Mouse (Mus musculus): ENCODE results near the gene Gorasp2. TPM values are rescaled to one million over a fixed set of nuclear protein-coding genes. Genes with fewer than 3 reads are reported as not detected.
A peak's percentile ranks its signal among the peaks of the same experiment; 100 is the strongest.

Gorasp2 gene
- polyA plus RNA-seq, 1 experiment from 2014 or later: 127 TPM

- ATAC-seq (ENCODE audit: low FRiP score): no peak
- no peaks in the 10 kb centered on the region for H3K9me3 ChIP-seq (replicated peaks)
- H3K36me3 ChIP-seq: no peaks in the 10 kb centered on the region
- H3K27ac ChIP-seq (replicated peaks): no peak overlapping the region
- H3K4me2 ChIP-seq: no peak overlapping the region
- 72% methylated on average over 1 of the region's 1 CpGs for WGBS
- no peak overlapping the region for H3K4me3 ChIP-seq (replicated peaks)
- H3K9ac ChIP-seq (replicated peaks): no peak overlapping the region
- H3K4me1 ChIP-seq: peaks cover 22% of the 10 kb centered on the region
- H3K27me3 ChIP-seq (replicated peaks): peaks cover 3% of the 10 kb centered on the region; the same call in 1 of the 2 replicates
Observed at GRCm38 (mm10) chr2:70631321-70631720, 30.1 kb upstream of the Gorasp2 start.

DNA sequence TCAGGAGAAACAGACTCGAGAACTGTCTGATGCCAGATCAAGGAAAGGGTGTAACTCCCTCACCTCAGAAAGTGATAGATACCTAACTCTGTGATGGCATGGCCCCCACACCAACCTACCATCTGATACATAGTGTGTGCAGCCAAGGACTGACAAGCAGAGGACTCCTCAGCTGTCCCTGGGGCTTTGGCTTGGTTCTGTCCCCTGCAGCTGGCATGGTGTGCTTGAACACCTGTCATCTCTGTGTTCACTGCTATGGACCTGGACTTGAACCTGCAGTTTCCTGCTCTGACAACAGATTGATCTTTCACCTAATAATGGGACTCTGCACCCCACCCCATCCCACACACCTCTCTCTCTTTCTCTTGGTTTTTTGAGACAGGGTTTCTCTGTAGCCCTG, 29.0 kb upstream of the Gorasp2 start:
- H3K4me3 ChIP-seq (replicated peaks): no peak overlapping the region
- no peak for ATAC-seq (ENCODE audit: low FRiP score)
- 86% methylated on average over 1 of the region's 1 CpGs for WGBS

DNA sequence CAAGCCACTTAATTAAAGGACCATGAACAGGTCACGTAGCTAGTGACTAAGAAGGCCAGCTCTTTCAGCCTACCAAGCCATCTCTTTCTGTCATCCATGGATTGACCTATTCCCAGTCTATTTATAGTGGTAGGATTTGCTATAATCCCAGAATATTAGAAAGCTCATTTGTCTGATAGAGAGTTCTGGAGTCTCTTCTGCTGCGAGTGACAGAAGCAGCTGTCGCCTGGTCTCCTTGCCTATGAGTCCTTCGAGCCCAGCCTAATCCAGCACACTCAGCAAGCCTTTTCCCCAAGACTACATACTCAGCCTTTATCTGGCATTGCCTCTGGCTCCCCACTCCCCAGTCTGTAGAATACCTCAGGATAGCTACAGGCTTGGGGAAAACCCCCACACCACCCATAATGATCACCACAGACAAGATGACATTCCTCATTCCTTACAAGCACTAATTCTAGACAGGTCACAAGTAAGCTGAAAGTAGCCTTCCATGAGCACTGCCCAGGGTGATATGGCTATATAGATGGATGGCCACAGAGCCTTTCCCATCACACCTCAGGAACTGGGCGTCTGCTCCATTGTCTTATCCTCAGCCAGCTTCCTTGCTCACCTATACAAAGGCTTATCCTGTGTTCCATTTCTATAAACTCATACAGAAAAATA, 27.2 kb upstream of the Gorasp2 start:
- ATAC-seq (ENCODE audit: low FRiP score): no peak
- no peaks in the 10 kb centered on the region for H3K36me3 ChIP-seq
- H3K4me3 ChIP-seq (replicated peaks): no peak overlapping the region
- no peaks in the 10 kb centered on the region for H3K9me3 ChIP-seq (replicated peaks)
- no peak overlapping the region for H3K9ac ChIP-seq (replicated peaks)
- H3K27me3 ChIP-seq (replicated peaks): peaks cover 3% of the 10 kb centered on the region; the same call in 1 of the 2 replicates
- peaks cover 14% of the 10 kb centered on the region for H3K4me1 ChIP-seq
- 88% methylated on average over 5 of the region's 5 CpGs for WGBS
- no peak overlapping the region for H3K4me2 ChIP-seq
- no peak overlapping the region for H3K27ac ChIP-seq (replicated peaks)

More for the DNA sequence above, 29.0 kb upstream of the Gorasp2 start:
- Histone ChIP-seq H3K9ac (replicated peaks) (no peak overlapping the region), H3K9me3 (replicated peaks) (no peaks in the 10 kb centered on the region), H3K4me2 (no peak overlapping the region), H3K27ac (replicated peaks) (no peak overlapping the region), H3K4me1 (peaks cover 22% of the 10 kb centered on the region), H3K27me3 (replicated peaks) (peaks cover 3% of the 10 kb centered on the region; the same call in 1 of the 2 replicates), H3K36me3 (no peaks in the 10 kb centered on the region)

- ATAC-seq (ENCODE audit: low FRiP score): no peak
- no peak overlapping the region for H3K4me3 ChIP-seq (replicated peaks)
- no peaks in the 10 kb centered on the region for H3K9me3 ChIP-seq (replicated peaks)
- no peak overlapping the region for H3K27ac ChIP-seq (replicated peaks)
- H3K4me1 ChIP-seq: peaks cover 22% of the 10 kb centered on the region
- no peak overlapping the region for H3K4me2 ChIP-seq
- H3K27me3 ChIP-seq (replicated peaks): no peaks in the 10 kb centered on the region
- no peaks in the 10 kb centered on the region for H3K36me3 ChIP-seq
- no peak overlapping the region for H3K9ac ChIP-seq (replicated peaks)
Observed at GRCm38 (mm10) chr2:70640968-70641367, 20.4 kb upstream of the Gorasp2 start.

- no peaks in the 10 kb centered on the region for H3K9me3 ChIP-seq (replicated peaks)
- H3K4me3 ChIP-seq (replicated peaks): no peak overlapping the region
- H3K27ac ChIP-seq (replicated peaks): peak overlapping the region; percentile 60
- 17% methylated on average over 16 of the region's 16 CpGs for WGBS
- H3K36me3 ChIP-seq: no peaks in the 10 kb centered on the region
- peak; percentile 33; the same call in 1 of the 2 replicates for ATAC-seq (ENCODE audit: low FRiP score)
- 0 out of 2 replicates have a peak overlapping the region, but pooled peaks have one; percentile 13 for H3K4me2 ChIP-seq
- no peak overlapping the region for H3K9ac ChIP-seq (replicated peaks)
- peaks cover 22% of the 10 kb centered on the region for H3K4me1 ChIP-seq
- no peaks in the 10 kb centered on the region for H3K27me3 ChIP-seq (replicated peaks)
Observed at GRCm38 (mm10) chr2:70642971-70643565, 18.3 kb upstream of the Gorasp2 start.

GRCm38 (mm10) chr2:70645266-70645780, 16.1 kb upstream of the Gorasp2 start:
- Histone ChIP-seq H3K27me3 (replicated peaks) (no peaks in the 10 kb centered on the region), H3K27ac (replicated peaks) (no peak overlapping the region; the same call in 1 of the 2 replicates), H3K9me3 (replicated peaks) (no peaks in the 10 kb centered on the region), H3K9ac (replicated peaks) (no peak overlapping the region), H3K4me3 (replicated peaks) (no peak overlapping the region), H3K4me2 (no peak overlapping the region), H3K36me3 (no peaks in the 10 kb centered on the region), H3K4me1 (peaks cover 22% of the 10 kb centered on the region)
- peak; percentile 70 for ATAC-seq (ENCODE audit: low FRiP score)
- 49% methylated on average over 6 of the region's 6 CpGs for WGBS

DNA sequence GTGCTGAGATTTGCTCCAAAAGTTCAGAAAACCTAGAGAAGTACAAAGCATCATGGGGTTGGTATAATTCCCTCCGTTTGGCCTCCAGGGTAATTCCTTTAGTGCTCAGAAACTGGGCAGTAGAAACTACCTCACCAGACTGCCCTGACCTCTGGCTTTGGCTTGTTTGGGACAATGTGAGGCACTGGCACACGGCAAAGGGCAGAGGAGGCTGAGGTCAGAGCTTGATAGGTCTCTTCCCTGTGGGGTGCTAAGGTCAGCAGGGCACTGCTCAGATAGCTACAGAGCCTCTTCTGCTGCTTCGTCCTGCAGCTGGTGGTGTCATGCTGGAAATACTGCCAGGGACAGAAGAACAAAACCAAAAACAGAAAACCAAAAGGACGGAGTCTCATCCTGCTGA, 13.7 kb upstream of the Gorasp2 start:
- Histone ChIP-seq H3K27me3 (replicated peaks) (no peaks in the 10 kb centered on the region), H3K4me1 (peaks cover 19% of the 10 kb centered on the region), H3K36me3 (no peaks in the 10 kb centered on the region), H3K9me3 (replicated peaks) (no peaks in the 10 kb centered on the region), H3K27ac (replicated peaks) (no peak overlapping the region), H3K9ac (replicated peaks) (no peak overlapping the region), H3K4me2 (no peak overlapping the region), H3K4me3 (replicated peaks) (no peak overlapping the region)
- no peak for ATAC-seq (ENCODE audit: low FRiP score)
- 30% methylated on average over 4 of the region's 4 CpGs for WGBS

- Histone ChIP-seq H3K4me1 (peaks cover 14% of the 10 kb centered on the region), H3K36me3 (no peaks in the 10 kb centered on the region), H3K9ac (replicated peaks) (no peak overlapping the region), H3K27ac (replicated peaks) (no peak overlapping the region), H3K4me2 (no peak overlapping the region), H3K4me3 (replicated peaks) (no peak overlapping the region), H3K27me3 (replicated peaks) (no peaks in the 10 kb centered on the region), H3K9me3 (replicated peaks) (no peaks in the 10 kb centered on the region)
- WGBS: 89% methylated on average over 5 of the region's 5 CpGs
- no peak for ATAC-seq (ENCODE audit: low FRiP score)
Observed at GRCm38 (mm10) chr2:70648271-70648670, 13.1 kb upstream of the Gorasp2 start.

GRCm38 (mm10) chr2:70649471-70649870, 11.9 kb upstream of the Gorasp2 start:
- no peaks in the 10 kb centered on the region for H3K27me3 ChIP-seq (replicated peaks)
- peaks cover 3% of the 10 kb centered on the region; the same call in 1 of the 2 replicates for H3K4me1 ChIP-seq
- H3K4me3 ChIP-seq (replicated peaks): no peak overlapping the region
- no peaks in the 10 kb centered on the region for H3K9me3 ChIP-seq (replicated peaks)
- WGBS: 95% methylated on average over 4 of the region's 4 CpGs
- H3K9ac ChIP-seq (replicated peaks): no peak overlapping the region
- no peak overlapping the region for H3K4me2 ChIP-seq
- no peak for ATAC-seq (ENCODE audit: low FRiP score)
- H3K27ac ChIP-seq (replicated peaks): no peak overlapping the region
- H3K36me3 ChIP-seq: no peaks in the 10 kb centered on the region

- Histone ChIP-seq H3K9ac (replicated peaks) (no peak overlapping the region), H3K9me3 (replicated peaks) (no peaks in the 10 kb centered on the region), H3K36me3 (no peaks in the 10 kb centered on the region), H3K4me3 (replicated peaks) (no peak overlapping the region), H3K27me3 (replicated peaks) (no peaks in the 10 kb centered on the region), H3K27ac (replicated peaks) (no peak overlapping the region), H3K4me1 (no peaks in the 10 kb centered on the region), H3K4me2 (no peak overlapping the region)
- ATAC-seq (ENCODE audit: low FRiP score): no peak
- WGBS: 70% methylated on average over 6 of the region's 6 CpGs
Observed at GRCm38 (mm10) chr2:70651820-70652219, 9.6 kb upstream of the Gorasp2 start.

DNA sequence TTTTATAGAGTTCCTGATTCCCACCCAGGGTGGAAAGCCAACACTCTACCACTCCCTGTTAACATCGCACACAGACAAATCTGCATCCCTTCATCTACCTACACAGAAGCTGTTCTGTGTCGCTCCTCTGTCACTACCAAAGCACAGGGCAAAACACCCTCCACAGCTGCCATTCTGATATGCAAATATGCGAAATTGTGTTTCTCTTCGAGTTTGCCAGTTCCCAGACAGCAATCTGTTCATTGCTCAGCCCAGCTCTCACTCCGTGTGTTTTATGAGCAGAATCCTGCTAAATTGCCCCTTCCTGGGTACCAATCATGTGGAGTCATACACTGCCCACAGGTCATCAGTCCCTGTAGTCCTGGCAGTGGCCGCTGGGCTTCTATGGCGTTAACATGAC, 4.3 kb upstream of the Gorasp2 start:
- no peak overlapping the region for H3K27ac ChIP-seq (replicated peaks)
- ATAC-seq (ENCODE audit: low FRiP score): no peak
- no peaks in the 10 kb centered on the region for H3K36me3 ChIP-seq
- H3K9me3 ChIP-seq (replicated peaks): no peaks in the 10 kb centered on the region
- H3K4me3 ChIP-seq (replicated peaks): no peak overlapping the region
- H3K9ac ChIP-seq (replicated peaks): no peak overlapping the region
- no peak overlapping the region for H3K4me2 ChIP-seq
- H3K27me3 ChIP-seq (replicated peaks): no peaks in the 10 kb centered on the region
- H3K4me1 ChIP-seq: peaks cover 6% of the 10 kb centered on the region
- 63% methylated on average over 7 of the region's 7 CpGs for WGBS

Data from neural tube, embryonic 15.5 days (tissue).